Mouse (Mus musculus): ENCODE measurements around the gene Preb.

Preb gene

GRCm38 (mm10) chr5:30959966-30960501 lies at the start of gene Preb:
Preb (minus strand) TSS chr5:30960361.
- DNase-seq (ENCODE audit: low spot score in 2 of 2) = peak; percentile 99

DNA sequence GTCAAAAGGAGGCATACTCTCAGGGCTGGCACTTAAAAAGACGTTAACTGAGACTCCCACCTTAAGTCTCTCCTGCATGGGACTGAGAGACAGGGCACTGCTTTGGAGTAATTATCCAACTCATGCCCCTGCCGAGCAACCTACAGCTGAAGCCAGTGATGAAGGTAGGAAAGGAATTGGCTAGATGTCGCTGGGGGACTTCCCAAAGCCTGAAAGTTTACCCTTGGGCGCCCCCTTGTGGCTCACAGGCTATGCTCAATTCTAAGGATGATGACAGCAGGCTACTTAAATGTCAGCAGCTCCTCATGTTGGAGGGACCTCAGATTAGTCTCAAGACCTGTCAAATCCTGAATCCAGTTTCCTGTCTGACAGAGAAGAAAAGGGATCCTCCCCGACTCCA lies 44.0 kb upstream of the Preb start:
- peak; percentile 90 to 96 for DNase-seq (ENCODE audit: low spot score in 2 of 2)

DNA sequence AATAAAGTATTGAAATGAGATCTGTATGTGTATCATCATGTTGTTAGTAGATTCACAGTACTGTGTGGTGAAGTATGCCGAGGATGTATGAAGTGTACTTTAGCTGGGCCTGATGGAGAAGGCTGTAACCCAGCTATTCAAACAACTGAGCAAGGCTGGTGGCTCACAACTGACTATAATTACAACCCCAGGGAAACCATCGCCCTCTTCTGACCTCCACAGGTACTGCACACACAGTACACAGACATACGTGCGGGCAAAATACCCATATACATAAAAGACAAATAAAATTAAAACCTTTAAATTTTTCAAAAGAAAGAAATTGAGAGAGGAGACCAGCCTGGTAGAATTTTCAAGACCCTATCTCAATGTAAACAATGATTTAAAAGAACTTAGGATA lies 41.4 kb upstream of the Preb start:
- no peak for DNase-seq (ENCODE audit: low spot score in 2 of 2)

- no peak for DNase-seq (ENCODE audit: low spot score in 2 of 2)
Measured at GRCm38 (mm10) chr5:31000993-31001392, 40.8 kb upstream of the Preb start.

GRCm38 (mm10) chr5:31000122-31000521 lies 40.0 kb upstream of the Preb start:
- no peak for DNase-seq (ENCODE audit: low spot score in 2 of 2)

GRCm38 (mm10) chr5:30999324-30999723 lies 39.2 kb upstream of the Preb start:
- no peak for DNase-seq (ENCODE audit: low spot score in 2 of 2)

GRCm38 (mm10) chr5:30998306-30998705 lies 38.1 kb upstream of the Preb start:
- DNase-seq (ENCODE audit: low spot score in 2 of 2) = no peak

DNA sequence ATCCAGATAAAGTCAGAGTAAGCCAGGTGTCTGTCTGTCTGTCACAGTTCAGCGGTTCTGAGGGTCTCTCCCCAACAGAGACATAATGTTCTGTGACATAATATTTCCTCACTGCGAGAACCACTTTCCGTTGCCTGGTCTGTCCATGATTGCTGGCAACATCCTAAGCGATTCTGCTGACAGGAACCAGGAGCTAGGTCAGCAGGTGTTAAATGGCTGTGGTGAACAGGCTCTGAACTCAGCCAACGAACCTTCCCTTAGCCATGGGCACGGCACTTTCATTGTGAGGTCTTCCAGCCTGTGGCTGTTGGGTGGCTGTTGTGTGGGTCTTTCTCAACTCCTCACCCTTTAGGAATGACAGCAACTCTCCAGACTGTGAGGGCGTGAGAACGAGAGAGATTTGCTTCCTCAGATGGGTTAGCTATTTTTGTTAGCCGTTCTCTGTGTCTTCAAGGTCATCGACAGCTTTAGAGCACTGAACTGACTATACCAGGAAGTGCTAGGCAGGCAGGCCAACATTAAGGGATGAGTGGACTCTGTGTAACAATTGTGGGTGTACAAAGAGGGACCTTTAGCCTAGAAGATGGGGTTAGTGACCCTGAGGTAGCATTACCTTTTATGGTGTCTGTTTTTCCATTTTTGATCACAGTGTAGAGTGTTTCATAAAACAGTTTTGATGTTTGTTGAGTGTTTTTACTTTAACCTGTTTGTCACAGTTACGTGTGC lies 34.9 kb upstream of the Preb start:
- DNase-seq (ENCODE audit: low spot score in 2 of 2) = no peak

DNA sequence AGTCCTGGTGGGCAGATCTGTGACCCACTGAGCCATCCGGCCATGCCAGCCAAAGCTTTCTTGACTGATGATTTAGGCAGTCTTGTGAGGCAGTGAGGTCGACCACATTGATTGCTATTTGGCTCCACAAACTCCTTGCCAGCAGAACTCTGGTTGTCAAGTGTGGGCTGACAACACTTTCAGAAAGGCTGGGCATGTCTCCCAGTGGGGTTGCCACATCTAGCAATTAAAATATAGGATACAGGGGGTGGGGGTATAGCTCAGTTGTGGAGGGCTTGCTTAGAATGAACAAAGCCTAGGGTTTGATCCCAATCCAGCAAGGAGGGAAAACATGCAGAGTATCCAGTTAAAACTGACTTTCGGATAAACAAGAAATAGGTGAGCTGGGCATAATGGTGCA lies 33.9 kb upstream of the Preb start:
- DNase-seq (ENCODE audit: low spot score in 2 of 2) = peak in 1 of 2 experiments; percentile 13

GRCm38 (mm10) chr5:30992980-30993676 lies 33.0 kb upstream of the Preb start:
- DNase-seq (ENCODE audit: low spot score in 2 of 2) = peak; percentile 12 to 41

DNA sequence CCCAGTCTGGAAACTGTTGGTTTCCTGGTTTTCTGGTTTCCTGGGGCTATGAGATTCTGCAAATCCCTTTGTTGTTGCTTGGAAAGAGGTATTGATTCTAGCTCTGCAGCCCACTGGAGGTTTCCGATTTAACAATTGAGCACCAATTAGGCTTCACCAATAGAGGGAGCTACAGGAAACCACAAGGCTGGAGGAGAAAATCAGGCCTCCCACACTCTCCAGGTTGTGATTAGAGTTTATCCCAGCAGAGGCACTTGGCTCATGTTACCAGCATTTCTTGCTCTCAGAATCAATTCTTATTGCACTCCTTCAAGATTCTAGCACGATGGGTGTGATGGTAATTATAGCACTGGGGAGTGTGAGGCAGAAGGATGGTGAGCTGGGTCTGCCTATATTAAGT lies 22.2 kb upstream of the Preb start:
- DNase-seq (ENCODE audit: low spot score in 2 of 2) = peak in 1 of 2 experiments; percentile 18

DNA sequence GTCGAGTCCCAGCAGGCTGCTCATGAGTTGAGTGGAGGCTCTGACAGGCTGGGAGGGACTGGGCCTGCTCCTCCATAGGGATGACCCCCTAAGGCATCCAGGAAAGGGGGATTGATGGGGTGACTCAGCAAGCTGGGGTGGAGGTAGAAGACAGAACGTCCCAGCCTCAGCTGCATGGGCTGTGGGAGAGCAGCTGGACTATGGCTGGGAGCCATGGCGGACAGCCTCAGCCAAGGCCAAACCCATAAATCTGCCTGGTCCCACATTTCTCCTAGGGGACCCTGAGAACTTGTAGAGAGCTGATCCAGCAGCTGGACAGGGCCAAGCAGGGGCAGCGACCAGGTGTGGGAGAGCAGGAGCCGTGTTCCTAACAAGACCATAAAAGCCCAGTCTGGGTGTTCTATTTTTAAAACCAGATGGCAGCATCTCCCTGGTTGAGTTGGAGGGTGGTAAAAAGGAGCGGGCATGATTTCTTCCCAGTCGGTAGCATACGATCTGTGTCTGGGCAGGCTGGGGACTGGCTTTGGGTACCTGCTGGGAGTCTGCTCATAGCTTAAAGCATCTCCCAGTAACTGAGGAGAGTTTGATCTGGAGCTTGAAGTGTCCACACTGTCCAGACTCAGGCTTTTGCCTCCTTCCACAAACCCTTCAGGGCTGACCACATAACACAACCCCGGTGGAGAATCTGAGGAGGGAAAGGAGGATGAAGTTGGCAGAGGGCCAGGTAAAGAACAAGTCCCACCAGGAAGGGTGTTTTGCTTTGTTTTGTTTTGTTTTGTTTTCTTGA lies 14.9 kb upstream of the Preb start:
- DNase-seq (ENCODE audit: low spot score in 2 of 2) = no peak

DNA sequence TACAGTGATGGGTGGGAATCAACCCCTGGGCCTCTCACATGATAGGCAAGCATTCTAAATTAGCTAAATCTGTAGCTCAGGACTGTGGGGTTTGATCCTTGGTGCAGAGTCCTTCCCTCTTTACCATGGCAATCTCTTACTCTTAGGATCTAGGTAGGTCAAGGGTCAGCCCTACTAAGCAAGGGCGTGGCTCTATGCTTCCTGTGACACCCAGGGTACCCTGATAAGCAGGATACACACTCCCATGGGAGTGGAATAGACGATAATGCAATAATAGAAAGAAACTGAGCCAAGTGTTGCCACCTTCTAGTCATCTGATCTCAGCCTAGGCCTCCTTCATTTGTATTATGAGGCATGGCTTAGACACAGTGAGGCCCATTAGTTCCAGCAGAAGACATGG lies 9.3 kb upstream of the Preb start:
- DNase-seq (ENCODE audit: low spot score in 2 of 2) = no peak

- no peak for DNase-seq (ENCODE audit: low spot score in 2 of 2)
Measured at GRCm38 (mm10) chr5:30968416-30968815, 8.3 kb upstream of the Preb start, which contains the start of gene Tcf23. Tcf23 (plus strand) TSS chr5:30968662.

GRCm38 (mm10) chr5:30966189-30966588 lies 6.0 kb upstream of the Preb start:
- DNase-seq (ENCODE audit: low spot score in 2 of 2) = no peak

DNA sequence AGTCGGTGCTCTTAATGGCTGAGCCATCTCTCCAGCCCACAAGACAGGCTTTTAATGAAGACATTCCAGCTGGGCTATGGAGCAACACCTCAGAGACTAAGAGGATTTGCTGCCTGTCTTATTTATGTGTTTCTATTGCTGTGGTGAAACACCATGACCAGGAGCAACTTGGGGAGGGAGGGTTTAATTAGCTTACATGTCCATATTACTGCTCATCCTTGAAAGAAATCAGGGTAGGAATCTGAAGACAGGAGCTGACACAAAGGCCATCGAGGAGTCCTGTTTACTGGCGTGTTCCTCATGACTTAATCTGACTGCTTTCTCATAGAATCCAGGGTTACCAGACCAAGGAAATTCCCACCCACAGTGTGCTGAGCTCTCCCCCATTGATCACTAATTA lies 3.8 kb upstream of the Preb start:
- no peak for DNase-seq (ENCODE audit: low spot score in 2 of 2)

- no peak for DNase-seq (ENCODE audit: low spot score in 2 of 2)
Measured at GRCm38 (mm10) chr5:30961545-30962505, 1.7 kb upstream of the Preb start.

- no peak for DNase-seq (ENCODE audit: low spot score in 2 of 2)
Measured at GRCm38 (mm10) chr5:30960814-30961213, 653 bp upstream of the Preb start.

- DNase-seq (ENCODE audit: low spot score in 2 of 2) = no peak
Measured at GRCm38 (mm10) chr5:30959198-30959854, 835 bp downstream of the Preb start.

- no peak for DNase-seq (ENCODE audit: low spot score in 2 of 2)
Measured at GRCm38 (mm10) chr5:30957891-30958290, 2.3 kb downstream of the Preb start.

GRCm38 (mm10) chr5:30955751-30956150 lies 4.4 kb downstream of the Preb start:
- no peak for DNase-seq (ENCODE audit: low spot score in 2 of 2)
